Mouse (Mus musculus): Measurements from ENCODE around the gene Ercc1.

GRCm38 (mm10) chr7:19319906-19320305 lies 24.7 kb upstream of the Ercc1 start:
- TF ChIP-seq CTCF (IDR thresholded peaks at IDR 0.05; ENCODE audit: low read depth), result peak; percentile 34; the same call in 1 of the 2 replicates
- TF ChIP-seq EP300 (optimal IDR thresholded peaks at IDR 0.05), result no peak

Measured in stomach, postnatal 0 days (tissue).